Mouse (Mus musculus): ENCODE data around the gene Olfr1390.
"Not testable (repeated sequence)": the region's sequence is repeated elsewhere in the genome, so short reads cannot be mapped to it uniquely, and the experiment has no call there.

Gene Olfr1390

DNA sequence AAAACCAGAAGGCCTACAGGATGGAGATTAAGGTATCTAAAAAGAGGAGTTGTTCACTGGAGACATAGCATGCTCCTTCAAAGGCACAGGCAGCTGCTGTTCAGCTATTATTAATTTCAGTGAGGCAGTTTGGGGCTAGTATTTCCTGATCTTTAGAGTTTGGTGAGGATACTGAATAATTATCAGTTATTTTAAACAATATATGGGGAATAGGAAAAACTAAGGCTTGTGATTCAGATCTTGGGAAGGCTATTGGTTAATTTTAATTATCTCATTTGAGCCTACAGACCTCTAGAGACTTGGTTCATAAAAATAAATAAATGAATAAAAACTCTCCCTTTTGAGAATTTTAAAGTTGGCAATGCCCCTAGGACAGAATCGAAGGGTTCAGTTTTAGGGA, at the start of gene Olfr1390:
TSS of gene Olfr1390 (plus strand) at position 301 of the 400 bp plus-strand sequence.
- no peak for DNase-seq (ENCODE audit: low read depth, low spot score)

DNA sequence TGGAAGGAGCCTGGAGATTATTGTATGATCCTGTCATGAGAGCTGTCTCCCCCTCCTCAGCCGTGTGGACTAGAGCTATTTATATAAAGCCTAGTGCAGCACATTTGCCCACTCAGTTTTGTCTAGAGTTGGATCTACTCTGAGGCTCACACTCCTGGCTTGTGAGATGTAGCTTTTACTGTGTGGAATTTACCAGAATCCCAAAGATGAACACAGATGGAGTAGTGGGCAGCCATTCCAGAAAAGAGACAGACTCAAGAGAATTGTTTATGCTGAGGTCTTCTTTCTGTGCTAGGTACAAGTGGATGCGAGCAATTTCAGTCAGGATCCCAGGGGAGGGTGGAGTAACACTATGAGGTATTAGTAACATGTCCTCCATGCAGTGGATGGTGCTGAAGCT, 47.7 kb upstream of the Olfr1390 start:
- no peak for DNase-seq (ENCODE audit: low read depth, low spot score)

DNA sequence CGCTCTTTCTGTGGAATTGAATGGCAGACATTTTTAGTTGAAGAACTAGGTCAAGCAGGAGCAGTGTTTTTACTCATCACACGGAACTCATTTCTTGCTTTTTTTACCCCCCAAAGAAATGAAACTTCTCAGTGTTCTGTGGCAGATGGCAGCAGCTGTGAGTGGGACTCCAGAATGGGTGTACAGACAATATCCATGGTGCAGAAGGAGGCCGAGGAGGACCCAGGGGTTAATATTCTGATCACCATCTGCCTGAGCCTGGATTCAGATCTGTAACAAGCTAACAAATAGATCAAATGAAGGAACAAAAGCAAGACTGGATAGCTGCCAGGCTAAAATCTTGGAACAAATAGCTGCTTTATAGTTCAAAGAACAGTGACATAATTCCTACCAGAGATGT, 42.2 kb upstream of the Olfr1390 start:
- no peak for DNase-seq (ENCODE audit: low read depth, low spot score)

DNA sequence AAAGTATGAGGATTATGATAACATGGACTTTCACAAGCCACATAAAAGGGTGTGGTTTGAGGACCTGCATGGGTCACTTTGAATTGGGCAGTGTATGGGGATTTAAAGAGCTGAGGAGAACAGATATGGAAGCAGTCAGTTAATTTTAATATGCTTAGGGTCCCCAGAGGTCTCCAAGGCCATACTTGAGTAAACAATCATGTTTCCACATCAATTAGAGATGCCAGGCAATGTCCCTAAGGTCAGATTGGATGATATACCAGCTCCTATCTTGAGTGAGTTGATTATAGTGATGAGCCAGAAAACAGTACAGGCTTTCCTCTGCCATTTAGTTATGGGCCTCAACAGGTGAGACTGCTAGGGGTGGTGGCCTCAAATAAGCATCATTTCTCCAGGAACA, 30.5 kb upstream of the Olfr1390 start, which contains the start of gene Olfr10:
TSS of gene Olfr10 (plus strand) at position 301 of the 400 bp plus-strand sequence.
- no peak for DNase-seq (ENCODE audit: low read depth, low spot score)

DNA sequence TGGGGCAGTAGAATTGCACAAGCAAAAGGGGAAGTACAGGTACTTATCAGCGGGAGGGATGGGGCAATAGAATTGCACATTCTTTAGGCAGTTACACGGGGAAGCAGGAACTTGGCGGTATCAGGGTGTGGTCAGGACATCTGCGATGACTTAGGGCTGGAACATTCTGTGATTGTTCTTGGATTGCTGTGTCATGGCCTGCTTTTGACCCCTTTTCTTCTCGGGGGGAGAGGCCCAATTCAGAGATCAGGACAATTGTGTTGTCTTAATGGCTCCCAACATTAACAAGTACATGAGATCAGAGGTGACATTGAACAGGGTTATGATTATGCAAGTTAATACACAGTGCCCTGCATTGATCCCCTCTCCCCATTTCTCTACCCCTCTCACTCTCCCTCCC, 26.4 kb upstream of the Olfr1390 start:
- DNase-seq (ENCODE audit: low read depth, low spot score) = not testable (repeated sequence)

DNA sequence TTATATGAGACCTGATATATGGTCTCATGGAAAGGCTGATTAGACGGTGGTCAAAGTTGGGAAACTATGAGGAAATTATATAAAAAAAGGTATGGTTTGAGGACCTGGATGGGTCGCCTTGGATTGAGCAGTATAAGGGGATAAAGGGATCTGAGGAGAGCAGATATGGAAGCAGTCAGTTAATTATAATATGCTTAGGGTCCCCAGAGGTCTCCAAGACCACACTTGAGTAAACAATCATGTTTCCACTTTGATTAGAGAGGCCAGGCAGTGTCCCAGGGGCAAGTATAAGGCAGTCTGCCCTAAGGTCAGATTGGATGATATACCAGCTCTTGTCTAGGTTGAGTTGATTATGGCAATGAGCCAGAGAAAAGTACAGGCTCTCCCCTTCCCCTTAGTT, 12.5 kb upstream of the Olfr1390 start, which contains the start of gene Olfr1391:
TSS of gene Olfr1391 (plus strand) at position 301 of the 400 bp plus-strand sequence.
- DNase-seq (ENCODE audit: low read depth, low spot score) = no peak

DNA sequence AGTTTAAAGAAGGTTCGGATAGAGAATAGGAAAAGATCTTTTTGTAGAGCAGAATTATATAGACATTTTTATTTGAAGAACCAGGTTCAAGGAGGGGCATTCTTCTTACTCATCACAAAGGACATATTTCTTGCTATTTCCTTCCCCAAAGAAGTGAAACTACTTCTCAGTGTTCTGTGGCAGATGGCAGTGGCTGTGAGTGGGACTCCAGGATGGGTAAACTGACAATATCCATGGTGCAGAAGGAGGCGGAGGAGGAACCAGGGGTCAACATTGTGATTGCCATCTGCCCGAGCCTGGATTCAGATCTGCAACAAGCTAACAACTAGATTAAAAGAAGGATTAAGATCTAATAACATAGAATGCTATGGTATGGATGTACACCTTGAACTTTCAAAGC, 8.3 kb upstream of the Olfr1390 start:
- DNase-seq (ENCODE audit: low read depth, low spot score) = no peak

DNA sequence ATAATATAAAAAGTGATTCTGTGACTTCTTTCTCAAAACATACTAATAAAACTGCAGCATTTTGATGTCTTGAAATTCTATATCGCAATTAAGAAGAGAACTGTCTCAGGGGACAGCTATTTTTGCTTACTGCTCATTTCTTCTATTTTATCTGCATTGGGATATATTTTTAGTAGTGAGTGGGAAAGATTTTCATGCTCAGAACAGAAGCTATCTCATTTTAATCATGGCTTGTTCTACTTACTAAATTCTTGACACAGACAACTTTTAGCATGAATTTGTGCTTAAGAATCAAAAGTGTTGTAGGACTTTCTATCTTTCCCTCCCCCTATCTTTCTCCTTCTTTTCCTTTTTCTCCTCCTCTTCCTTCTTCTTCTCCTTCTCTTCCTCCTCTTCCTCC, 5.3 kb upstream of the Olfr1390 start:
- no peak for DNase-seq (ENCODE audit: low read depth, low spot score)

DNA sequence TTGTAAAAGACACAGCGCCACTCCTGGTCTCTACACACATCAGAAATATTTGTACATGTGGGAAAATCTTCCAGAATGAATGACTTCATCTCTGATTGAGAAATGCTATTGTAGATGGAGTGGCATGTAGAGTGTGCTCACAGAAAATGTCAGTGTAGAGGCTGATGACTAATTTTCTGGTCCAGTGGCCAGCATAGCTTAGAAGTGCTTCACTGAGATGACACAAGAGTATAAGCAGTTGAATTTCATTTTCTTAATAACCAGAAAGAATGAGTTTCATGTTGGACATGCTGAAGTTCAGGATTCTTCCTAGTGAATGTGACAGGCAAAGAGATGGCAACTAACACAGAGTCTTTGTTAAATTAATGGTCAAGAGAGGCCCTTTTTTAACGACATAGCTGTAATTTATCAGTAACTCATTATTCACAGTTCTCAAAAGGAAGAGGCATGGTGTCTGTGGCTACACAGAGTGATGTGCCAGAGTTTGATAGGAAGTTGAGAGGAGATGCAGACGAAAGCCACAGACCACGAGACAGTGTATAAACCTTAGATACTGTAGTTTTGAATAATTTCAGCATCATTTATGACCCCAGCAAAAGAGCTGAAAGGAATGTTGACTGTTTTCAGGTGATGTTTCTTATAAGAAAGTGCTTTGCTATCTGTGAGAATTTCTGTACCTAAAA, 2.3 kb downstream of the Olfr1390 start:
- DNase-seq (ENCODE audit: low read depth, low spot score) = no peak

DNA sequence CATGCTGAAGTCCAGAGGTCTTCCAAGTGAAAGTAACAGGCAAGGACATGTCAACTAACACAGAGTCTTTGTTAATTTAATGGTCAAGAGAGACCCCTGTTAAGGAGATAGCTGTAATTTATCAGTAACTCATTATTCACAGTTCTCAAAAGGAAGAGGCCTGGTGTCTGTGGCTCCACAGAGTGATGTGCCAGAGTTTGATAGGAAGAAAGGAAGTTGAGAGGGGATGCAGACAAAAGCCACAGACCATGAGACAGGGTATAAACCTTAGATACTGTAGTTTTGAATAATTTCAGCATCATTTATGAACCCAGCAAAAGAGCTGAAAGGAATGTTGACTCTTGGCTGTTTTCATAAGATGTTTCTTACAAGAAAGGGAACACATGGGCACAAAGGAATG, 48.1 kb downstream of the Olfr1390 start:
- DNase-seq (ENCODE audit: low read depth, low spot score) = no peak

DNA sequence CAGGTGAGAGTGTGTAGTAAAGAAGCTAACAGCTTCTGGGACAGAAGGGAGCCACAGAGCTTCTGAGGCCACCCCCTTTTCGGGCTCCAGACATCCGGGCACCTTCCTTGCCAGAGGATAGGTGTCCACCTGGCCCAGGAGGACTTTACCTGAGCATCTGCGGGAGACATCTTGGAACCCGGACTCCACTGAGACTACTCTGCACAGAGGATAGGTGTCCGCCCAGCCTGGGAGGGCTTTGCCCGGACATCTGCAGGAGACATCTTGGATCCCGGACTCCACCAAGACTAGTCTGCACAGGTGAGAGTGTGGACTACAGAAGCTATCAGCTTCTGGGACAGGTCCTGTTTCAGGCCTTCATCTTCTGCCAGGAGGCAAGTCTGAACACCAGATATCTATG, 51.1 kb downstream of the Olfr1390 start:
- not testable (repeated sequence) for DNase-seq (ENCODE audit: low read depth, low spot score)

All from skeletal muscle tissue, adult 2 months (tissue).